Comparison of ENCODE assay signal across 12 mouse cellular contexts in the genomic region with DNA sequence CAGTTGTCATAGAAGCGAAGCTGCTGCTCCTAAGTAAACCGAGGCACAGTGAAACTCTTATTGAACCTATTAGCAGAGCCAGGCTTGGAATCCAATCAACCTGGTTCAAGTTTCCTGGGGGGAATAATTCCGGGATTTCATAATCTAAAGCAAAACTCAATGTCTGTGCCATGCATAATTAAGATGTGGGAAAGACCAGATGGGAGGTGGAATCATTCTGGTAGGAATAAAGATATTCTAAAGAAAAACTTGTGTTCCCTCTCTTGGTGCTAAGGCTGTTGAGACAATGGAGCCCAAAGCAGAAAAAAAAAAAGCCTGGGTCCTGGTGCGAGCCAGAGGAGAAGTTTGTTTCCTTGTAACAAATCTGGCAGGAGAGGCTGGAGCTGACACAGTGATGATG.
"Had no signal": no experiment of that assay in that cellular context is flagged by ENCODE, and none has a peak within 500 bp of the region (broad histone marks: within the 10 kb centered on the region; RNA-seq: fewer than 3 reads in every experiment).

No protein-coding gene starts in this region.

- DNase-seq: retina, postnatal 1 day; right cerebral cortex, adult 18-20 months; right cerebral cortex, postnatal 14 days; right cerebral cortex, postnatal 25 days; right cerebral cortex, postnatal 4 days; spleen, adult 18-20 months; thymus, adult 18-20 months; thymus, adult 2 months; thymus, postnatal 14 days; thymus, postnatal 25 days; thymus, postnatal 36 days; thymus, postnatal 4 days had no signal
